13 mouse cellular contexts compared by ENCODE assay signal in genomic region chr9:71187396-71187795, GRCm38 (mm10). TPM values are rescaled to one million over a fixed set of nuclear protein-coding genes. Genes with fewer than 3 reads are reported as not detected.
"Had no signal": no experiment of that assay in that cellular context is flagged by ENCODE, and none has a peak within 500 bp of the region (broad histone marks: within the 10 kb centered on the region; RNA-seq: fewer than 3 reads in every experiment).

No protein-coding gene starts in this region.

- H3K36me3 ChIP-seq: limb, embryonic 12.5 days; lung, embryonic 15.5 days; neural tube, embryonic 12.5 days had no signal

- H3K9me3 ChIP-seq: limb, embryonic 12.5 days; lung, embryonic 15.5 days; neural tube, embryonic 12.5 days had no signal

- H3K4me3 ChIP-seq: limb, embryonic 12.5 days; lung, embryonic 15.5 days; neural tube, embryonic 12.5 days had no signal

- H3K27me3 ChIP-seq: limb, embryonic 12.5 days; lung, embryonic 15.5 days; neural tube, embryonic 12.5 days had no signal

- H3K9ac ChIP-seq: limb, embryonic 12.5 days; lung, embryonic 15.5 days; neural tube, embryonic 12.5 days had no signal

- DNase-seq: kidney, adult 8-10 months; kidney, postnatal 25 days; layer of hippocampus, adult 9-11 months; layer of hippocampus, postnatal 36 days; lung, postnatal 14 days; midbrain, embryonic 14.5 days; right cerebral cortex, postnatal 14 days; thymus, postnatal 36 days had no signal

- H3K4me1 ChIP-seq: limb, embryonic 12.5 days; neural tube, embryonic 12.5 days had no signal

- H3K27ac ChIP-seq: limb, embryonic 12.5 days; lung, embryonic 15.5 days; macrophage; neural tube, embryonic 12.5 days had no signal

- H3K4me2 ChIP-seq: limb, embryonic 12.5 days; lung, embryonic 15.5 days; neural tube, embryonic 12.5 days had no signal

RNA-seq across cellular contexts. Expression of gene Aldh1a2, which starts 28.2 kb away (rescaled TPM):
- total RNA-seq: neutrophil, adult 5-6 weeks had no signal
